Mouse (Mus musculus) macrophage (primary cell): ENCODE measurements around the gene Il18. TPM values are rescaled to one million over a fixed set of nuclear protein-coding genes. Genes with fewer than 3 reads are reported as not detected.

Source experiments
- H3K27ac ChIP-seq: fragments of 350-480 bp; formaldehyde crosslinking; 2 replicates; pipeline ENCODE4 v1.9.0; 2021
- H3K36me3 ChIP-seq: fragments of 350-480 bp; formaldehyde crosslinking; 2 replicates; pipeline ENCODE4 v1.9.0; 2021; ENCODE audit errors: inconsistent target
- H3K4me3 ChIP-seq: fragments of 350-480 bp; formaldehyde crosslinking; 2 replicates; pipeline ENCODE4 v1.9.0; 2021; ENCODE audit errors: inconsistent target
- H3K79me2 ChIP-seq: fragments of 350-480 bp; formaldehyde crosslinking; 2 replicates; pipeline ENCODE4 v1.9.0; 2021; ENCODE audit errors: inconsistent target
- WGBS: methylation state at CpG from one replicate; pipeline ENCODE4 v1.1.7; 2026; ENCODE audit warnings: inconsistent platforms; ENCODE audit not compliant: missing documents; 5-methylcytosine and 5-hydroxymethylcytosine counted together
- polyA plus RNA-seq: library from polyadenylated mRNA; stranded (reverse); fragments of 250-400 nt; gene quantifications from 3 replicates; pipeline ENCODE4 v1.2.4, GENCODE M21; 2018; ENCODE audit warnings: inconsistent platforms
- total RNA-seq, 78 experiments: library from RNA; depleted of rRNA; stranded (reverse); fragments of 250-400 nt; gene quantifications; 1 replicate in 9 of 78; 2 replicates in 24 of 78; 3 replicates in 43 of 78; 4 replicates in 2 of 78; pipeline ENCODE4 v1.2.4; 2018; ENCODE audit warnings: inconsistent platforms in 56 of 78

Il18 gene
- total RNA-seq (2018; cell fraction: chromatin; rRNA removed), result 100 to 1,000 TPM in 5 of 26 experiments, 10 to 100 TPM in 21; 34.1 to 153 (median 64.9) TPM
- 10 to 100 TPM; 37.4 to 86.6 (median 53.3) TPM for total RNA-seq (2018; cell fraction: cytosol; rRNA removed)
- 100 to 1,000 TPM in 12 of 26 experiments, 10 to 100 TPM in 14; 60.0 to 188 (median 98.9) TPM for total RNA-seq (2018; cell fraction: nucleus; rRNA removed)
- polyA plus RNA-seq, result 44.2 to 59.1 TPM (median 54.5 TPM) in 3 replicates

DNA sequence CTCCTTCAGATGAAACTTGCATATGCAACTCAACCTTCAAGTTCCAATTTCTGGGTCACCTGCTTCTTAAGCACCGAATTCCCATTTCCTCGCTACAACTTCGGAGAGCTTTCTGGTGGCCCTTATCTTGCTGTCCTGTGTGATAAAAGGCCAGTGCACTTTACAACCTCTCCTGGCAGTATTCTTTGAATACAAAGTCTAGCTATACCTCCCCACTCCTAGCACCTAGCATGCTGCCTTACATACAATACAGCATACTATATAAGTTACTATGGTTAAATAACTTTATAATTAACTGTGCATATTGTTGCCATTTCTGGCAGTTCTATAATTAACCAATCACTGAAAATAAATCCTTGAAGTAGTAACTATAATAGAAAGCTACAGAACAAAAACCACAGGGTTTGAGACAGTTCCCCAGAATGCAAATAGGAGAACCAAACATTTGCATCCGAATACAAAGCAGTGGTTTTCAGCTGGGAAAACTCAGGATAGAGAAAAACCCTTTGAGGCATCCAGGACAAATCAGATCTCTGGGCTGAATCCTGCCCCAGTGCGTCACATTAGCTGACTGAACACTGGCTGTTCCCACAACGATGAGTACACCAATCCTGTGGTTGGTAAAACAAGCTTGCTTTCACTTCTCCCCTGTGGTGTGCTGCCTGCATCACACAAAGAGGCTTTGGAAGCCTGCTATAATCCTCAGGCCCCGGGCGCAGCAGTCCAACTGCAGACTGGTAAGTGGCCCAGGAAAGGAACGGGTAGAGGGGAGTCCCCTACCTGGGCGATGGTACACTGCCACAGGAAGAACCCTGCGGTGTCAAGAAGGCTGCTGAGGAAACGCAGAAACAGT is at the start of gene Il18:
Gene Il18, plus strand, starts transcription at position 587 of the 853 bp plus-strand sequence.
- peak within 1 kb of the TSS; percentile 39 for H3K4me3 ChIP-seq
- 23% methylated on average over 12 of the region's 12 CpGs for WGBS
- peaks cover 10% of the 10 kb centered on the region; the same call in 1 of the 2 replicates for H3K79me2 ChIP-seq
- peak within 1 kb of the TSS; percentile 83 for H3K27ac ChIP-seq
- no peaks in the 10 kb centered on the region for H3K36me3 ChIP-seq

DNA sequence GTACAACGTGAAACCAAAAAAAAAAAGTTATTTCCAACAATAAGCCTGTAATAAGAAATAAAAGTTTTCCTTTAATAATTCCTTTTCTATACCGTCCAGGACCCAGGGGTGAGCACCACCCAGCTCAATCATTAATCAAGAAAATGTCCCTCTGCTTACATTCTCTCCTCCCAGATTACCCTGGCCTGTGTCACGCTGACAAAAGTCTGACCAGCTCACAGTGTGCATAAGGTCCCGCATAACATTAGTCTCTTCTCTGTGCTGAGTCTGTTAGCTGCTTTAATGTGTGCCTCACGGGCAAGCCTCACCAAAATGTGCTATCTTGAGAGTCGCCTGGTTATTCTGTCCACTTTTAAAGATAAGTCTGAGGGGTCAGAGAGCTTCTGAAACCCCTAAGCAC is 49.2 kb upstream of the Il18 start:
- no peaks in the 10 kb centered on the region for H3K36me3 ChIP-seq
- H3K4me3 ChIP-seq, result no peak overlapping the region
- no peaks in the 10 kb centered on the region for H3K79me2 ChIP-seq
- WGBS, result 91% methylated on average over 6 of the region's 6 CpGs
- H3K27ac ChIP-seq, result no peak overlapping the region

DNA sequence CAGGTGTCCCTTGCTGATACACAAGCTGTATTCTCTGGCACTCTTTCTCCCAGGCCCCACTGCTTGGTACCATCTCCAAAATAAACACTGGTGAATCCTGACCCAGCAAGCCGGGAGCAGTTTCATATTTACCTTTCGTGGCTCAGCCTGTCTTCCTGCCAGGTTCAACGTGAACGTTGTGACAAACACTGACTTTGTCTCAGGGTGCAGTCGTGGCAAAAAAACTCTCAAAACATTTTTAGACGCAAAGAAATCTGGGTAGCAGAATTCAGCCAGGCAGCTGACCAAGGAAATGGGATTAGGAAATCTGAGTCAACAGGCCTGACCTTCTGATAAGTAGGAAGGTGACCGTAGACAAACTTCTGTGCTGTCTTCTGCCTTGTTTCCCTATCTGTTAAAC is 47.1 kb upstream of the Il18 start:
- Histone ChIP-seq H3K36me3 (no peaks in the 10 kb centered on the region), H3K4me3 (no peak overlapping the region), H3K79me2 (no peaks in the 10 kb centered on the region), H3K27ac (no peak overlapping the region)
- WGBS, result 76% methylated on average over 7 of the region's 7 CpGs

DNA sequence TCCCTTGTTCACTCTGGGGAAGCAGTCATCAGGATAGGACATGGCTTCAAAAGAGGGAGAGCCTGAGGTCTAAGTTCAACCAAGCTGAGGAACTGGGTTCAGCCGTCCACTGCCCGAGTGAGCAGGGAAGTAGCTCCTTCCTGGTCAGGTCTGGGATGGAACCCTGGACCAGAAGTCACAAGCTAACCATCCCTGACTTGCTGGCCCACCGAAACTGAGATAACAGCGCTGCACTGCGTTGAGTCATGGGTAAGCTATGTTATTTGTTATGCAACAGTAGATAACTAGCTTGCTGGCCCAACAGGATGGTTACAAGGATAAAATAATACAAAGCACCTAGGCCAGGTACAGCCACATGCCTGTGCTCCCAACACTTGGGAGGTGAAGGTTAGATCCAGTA is 39.2 kb upstream of the Il18 start:
- no peak overlapping the region for H3K27ac ChIP-seq
- no peak overlapping the region for H3K4me3 ChIP-seq
- 84% methylated on average over 5 of the region's 5 CpGs for WGBS
- H3K79me2 ChIP-seq, result no peaks in the 10 kb centered on the region
- H3K36me3 ChIP-seq, result no peaks in the 10 kb centered on the region

DNA sequence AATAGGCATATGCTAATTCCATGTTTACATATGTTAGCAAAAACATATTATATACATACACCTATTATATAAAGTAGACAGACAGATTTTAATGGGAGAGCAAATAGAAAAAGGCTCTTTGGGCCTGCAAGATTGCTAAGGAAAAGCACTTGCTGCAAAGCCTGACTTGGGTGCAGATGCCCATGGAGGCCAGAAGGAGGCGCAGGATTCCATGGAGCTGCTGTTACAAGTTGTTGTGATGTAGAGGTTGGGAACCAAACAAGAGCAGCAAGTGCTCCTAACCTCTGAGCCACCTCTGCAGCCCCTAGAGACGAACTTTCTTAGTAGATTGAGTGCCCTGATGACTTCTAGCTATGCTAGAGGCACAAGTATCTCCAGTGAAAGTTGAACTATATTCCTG is 35.8 kb upstream of the Il18 start:
- WGBS, result 88% methylated on average over 2 of the region's 2 CpGs
- Histone ChIP-seq H3K79me2 (no peaks in the 10 kb centered on the region), H3K27ac (no peak overlapping the region), H3K36me3 (0 out of 2 replicates have a peak, but pooled peaks cover under 1% of the 10 kb centered on the region), H3K4me3 (no peak overlapping the region)

DNA sequence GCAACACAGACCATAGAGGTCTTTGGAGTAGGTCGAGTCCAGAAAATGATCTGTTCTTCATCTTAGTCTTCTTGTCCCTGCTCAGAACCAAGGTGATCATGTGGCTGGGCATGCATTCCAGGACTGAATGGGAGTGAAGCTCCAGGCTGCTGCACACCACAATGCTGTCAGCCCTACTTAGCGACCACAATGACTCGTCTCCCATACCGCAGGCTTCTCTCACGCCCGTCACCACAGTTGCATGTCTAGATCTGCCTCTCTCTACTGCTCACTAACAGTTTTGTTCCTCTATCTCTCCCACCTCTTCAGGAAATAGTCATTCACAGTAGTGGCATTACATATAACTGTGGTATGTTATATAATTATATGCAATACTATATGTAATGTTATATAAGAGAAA is 33.9 kb upstream of the Il18 start:
- Histone ChIP-seq H3K79me2 (no peaks in the 10 kb centered on the region), H3K27ac (no peak overlapping the region), H3K36me3 (peaks cover 18% of the 10 kb centered on the region), H3K4me3 (no peak overlapping the region)
- WGBS, result 18% methylated on average over 6 of the region's 6 CpGs

DNA sequence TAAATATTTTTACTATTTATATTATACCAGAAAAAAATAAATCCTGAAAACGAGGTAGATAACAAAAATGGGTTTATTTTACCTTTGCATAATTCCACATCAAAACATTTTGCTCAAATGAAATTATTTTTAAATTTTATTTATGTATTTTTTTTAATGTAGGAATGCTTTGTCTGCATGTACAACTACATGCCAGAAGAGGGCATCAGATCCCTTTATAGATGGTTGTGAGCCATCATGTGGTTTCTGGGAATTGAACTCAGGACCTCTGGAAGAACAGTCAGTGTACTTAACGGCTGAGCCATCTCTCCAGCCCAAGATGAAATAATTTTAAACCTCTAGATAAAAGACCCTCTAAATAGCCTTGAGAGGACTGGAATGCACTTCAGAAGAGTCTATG is 33.1 kb upstream of the Il18 start:
- no peak overlapping the region for H3K4me3 ChIP-seq
- peaks cover under 1% of the 10 kb centered on the region; the same call in 1 of the 2 replicates for H3K79me2 ChIP-seq
- H3K27ac ChIP-seq, result no peak overlapping the region
- 41% methylated on average over 2 of the region's 2 CpGs for WGBS
- peaks cover 18% of the 10 kb centered on the region for H3K36me3 ChIP-seq

DNA sequence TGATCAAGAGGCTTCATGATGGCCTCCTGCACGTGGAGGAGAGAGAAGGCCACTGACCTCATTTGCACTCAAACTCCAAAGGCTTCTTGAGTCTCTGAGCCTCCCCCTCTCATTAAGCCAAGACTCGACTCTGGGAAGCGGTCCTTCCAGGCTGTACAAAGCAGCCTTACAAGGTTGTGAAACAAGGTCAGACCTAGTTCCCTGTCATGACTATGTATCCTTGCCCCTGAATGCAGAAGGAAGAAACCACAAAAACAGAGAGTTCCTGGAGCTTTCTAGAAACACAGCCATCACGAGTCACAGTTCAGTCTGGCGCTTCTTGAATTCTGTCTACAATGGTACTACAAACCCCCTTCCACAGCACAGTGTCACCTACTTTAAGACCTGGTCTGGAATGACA is 32.1 kb upstream of the Il18 start:
- WGBS, result 33% methylated on average over 5 of the region's 5 CpGs
- Histone ChIP-seq H3K4me3 (no peak overlapping the region), H3K27ac (no peak overlapping the region), H3K36me3 (peaks cover 18% of the 10 kb centered on the region), H3K79me2 (peaks cover 11% of the 10 kb centered on the region; the same call in 1 of the 2 replicates)

DNA sequence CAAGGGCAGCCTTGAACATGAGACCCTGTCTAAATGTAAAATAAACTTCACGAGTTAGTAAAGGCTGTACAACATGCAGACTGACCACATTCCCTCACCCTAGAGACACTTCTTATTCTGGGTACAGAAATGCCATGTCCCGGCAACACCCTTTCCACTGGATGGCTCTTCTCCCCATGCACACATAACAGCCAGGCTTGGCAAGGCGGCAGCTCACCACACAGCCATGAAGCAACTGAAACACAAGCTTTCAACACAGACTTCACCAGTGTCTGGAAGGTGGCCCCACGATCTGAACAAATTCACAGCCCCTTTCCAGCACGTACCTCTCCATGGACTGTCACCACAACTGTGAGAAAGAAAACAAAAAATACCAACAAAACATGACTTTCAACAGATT is 29.7 kb upstream of the Il18 start:
- Histone ChIP-seq H3K27ac (no peak overlapping the region), H3K36me3 (peaks cover 18% of the 10 kb centered on the region), H3K4me3 (no peak overlapping the region), H3K79me2 (peaks cover 17% of the 10 kb centered on the region; the same call in 1 of the 2 replicates)
- WGBS, result 76% methylated on average over 5 of the region's 5 CpGs

DNA sequence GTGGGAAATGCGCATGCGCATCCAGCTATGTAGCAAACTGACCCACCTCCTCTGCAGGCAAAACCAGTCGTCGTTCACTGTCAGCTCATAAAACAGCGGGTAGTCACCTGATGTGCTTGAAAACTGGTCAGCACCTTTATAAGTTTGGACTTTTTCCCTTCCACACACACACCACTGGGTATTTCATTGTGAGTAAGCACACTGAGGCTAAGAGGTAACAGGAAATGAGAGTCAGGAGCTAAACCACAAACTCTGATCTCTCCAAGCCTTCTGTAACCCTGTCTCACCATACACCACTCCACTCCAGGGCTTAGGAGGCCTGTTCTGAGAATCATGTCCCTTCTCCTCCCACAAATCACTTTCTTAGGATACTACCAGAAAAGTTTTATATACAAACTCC is 29.0 kb upstream of the Il18 start:
- H3K27ac ChIP-seq, result no peak overlapping the region
- H3K4me3 ChIP-seq, result no peak overlapping the region
- 73% methylated on average over 5 of the region's 5 CpGs for WGBS
- H3K36me3 ChIP-seq, result peaks cover 18% of the 10 kb centered on the region
- H3K79me2 ChIP-seq, result peaks cover 17% of the 10 kb centered on the region; the same call in 1 of the 2 replicates

DNA sequence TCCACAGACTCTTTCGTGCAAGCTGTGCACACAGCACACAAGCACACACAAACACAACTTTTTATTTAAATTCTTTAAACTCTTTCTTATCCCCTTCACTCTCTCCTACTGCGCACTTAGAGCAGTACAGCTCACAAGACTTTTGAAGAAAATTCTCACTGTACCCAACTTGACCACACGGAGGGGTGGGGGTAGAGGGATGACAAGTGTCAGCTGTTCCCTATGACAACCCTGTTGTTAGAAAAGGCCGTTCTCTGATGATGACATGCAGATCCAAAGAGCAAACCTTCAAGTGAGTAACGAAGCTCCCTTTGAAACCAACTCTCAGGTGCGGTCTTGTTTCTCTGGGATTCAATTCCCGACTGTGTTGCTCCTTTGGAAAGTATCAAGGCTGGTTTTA is 26.8 kb upstream of the Il18 start:
- WGBS, result 15% methylated on average over 7 of the region's 7 CpGs
- peak overlapping the region; percentile 47 for H3K4me3 ChIP-seq
- peaks cover 17% of the 10 kb centered on the region; the same call in 1 of the 2 replicates for H3K79me2 ChIP-seq
- peak overlapping the region; percentile 19; the same call in 1 of the 2 replicates for H3K27ac ChIP-seq
- peaks cover 18% of the 10 kb centered on the region for H3K36me3 ChIP-seq

DNA sequence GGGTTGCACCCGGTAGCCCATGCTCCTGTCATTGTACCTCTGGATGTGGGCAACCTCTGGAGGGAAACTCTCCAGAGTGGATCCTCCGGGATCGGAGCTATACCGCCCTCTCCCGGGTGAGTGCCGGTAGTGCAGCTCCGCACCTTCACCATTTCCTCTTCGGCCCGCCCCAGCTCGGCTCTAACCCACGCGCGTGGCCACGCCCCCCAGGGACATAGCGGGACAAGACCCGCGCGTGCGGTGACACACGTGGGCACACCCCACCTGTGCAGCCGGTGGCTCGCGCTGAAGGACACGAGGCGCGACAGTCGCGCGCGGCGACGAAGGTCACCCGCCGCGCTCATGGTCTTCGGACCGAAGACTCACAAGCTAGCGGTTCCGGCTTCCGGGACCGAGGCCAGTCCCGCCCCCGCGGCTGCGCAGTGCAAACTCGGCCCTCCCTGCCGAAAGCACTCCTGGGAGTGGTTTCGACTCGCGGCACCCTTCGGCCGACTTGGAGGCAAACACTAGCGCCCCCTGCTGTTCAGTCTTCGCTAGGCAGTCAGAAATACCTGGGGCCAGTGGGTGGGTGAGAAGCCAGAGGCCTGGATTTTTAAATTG is 26.2 kb upstream of the Il18 start, which contains the start of gene Pts:
Gene Pts, minus strand, starts transcription at position 432 of the 600 bp plus-strand sequence.
- under 1% methylated on average over 54 of the region's 54 CpGs for WGBS
- H3K4me3 ChIP-seq, result peak within 1 kb of the TSS; percentile 47
- H3K36me3 ChIP-seq, result peaks cover 18% of the 10 kb centered on the region
- H3K79me2 ChIP-seq, result peaks cover 17% of the 10 kb centered on the region; the same call in 1 of the 2 replicates
- H3K27ac ChIP-seq, result peak within 1 kb of the TSS; percentile 19; the same call in 1 of the 2 replicates

DNA sequence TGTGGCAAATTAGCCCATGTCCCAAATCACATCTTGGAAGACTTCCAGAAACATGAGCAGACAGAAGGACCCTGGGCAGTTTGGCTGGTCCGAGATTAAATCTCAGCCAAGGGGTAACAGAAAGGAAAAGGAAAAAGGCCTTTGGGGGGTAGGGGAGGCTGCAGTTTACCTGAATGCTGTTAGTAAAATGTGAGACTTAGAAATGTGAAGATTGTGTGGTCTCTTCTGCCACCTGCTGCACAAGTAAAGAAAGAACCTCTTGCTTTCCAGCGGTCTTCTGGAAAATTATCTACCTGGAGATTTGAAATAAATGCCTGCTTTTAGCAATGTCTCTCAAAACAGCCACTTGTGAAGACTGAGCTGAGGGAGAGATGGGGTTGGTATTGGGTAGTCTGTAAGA is 23.7 kb upstream of the Il18 start:
- 29% methylated on average over 2 of the region's 2 CpGs for WGBS
- Histone ChIP-seq H3K27ac (no peak overlapping the region), H3K4me3 (no peak overlapping the region), H3K36me3 (no peaks in the 10 kb centered on the region), H3K79me2 (peaks cover 17% of the 10 kb centered on the region; the same call in 1 of the 2 replicates)

DNA sequence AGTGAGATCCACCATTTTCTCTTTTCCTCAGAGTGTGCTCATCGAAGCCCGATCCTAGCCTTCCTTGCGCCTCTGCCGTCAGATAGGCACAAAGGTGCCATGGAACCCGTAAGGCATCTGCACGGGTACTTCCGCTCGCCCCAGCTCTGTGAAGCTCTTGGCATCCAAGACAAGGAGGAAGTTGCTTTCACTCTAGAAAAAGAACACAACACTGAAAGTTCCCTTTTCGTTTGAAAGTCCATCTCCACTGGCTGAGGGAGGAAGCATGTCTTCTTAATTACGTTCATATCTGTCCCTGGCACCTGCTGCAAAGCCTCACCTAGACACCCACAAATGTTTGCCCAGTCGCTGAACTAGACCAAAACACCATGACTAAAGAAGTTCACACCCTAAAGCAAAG is 21.3 kb upstream of the Il18 start:
- WGBS, result 1% methylated on average over 11 of the region's 11 CpGs

More for the DNA sequence above, 21.3 kb upstream of the Il18 start:
- H3K36me3 ChIP-seq, result no peaks in the 10 kb centered on the region
- no peaks in the 10 kb centered on the region for H3K79me2 ChIP-seq
- H3K4me3 ChIP-seq, result peak overlapping the region; percentile 17; the same call in 1 of the 2 replicates
- H3K27ac ChIP-seq, result peak overlapping the region; percentile 79
